Mouse (Mus musculus): ENCODE results near the gene Bmi1.

DNA sequence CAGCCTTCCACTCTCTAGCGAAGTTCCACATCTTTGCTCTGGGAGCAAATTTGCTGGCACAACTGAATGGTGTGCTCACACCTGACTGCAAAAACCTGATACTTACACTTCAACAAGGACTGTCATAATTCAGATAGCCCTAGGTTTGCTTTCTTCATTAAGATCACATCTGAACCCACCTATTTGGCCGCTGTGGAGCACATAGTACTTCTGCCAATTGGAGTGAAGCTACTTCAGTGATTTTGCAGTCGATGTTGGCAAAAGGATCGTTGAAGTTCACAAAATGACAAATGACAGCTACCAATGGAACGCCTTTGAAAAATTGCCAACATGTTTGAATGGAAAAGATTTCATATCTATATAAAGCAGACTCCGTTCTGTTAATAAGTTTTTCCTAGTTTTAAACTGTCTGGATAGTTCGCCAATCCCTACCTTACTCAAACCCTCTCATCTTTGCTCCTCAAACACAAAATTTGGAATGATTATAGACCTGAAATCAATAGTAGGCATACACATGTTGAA, 18.9 kb downstream of the Bmi1 start:
- no peak for TF ChIP-seq CTCF (IDR thresholded peaks at IDR 0.05; ENCODE audit: insufficient read depth, low read depth, low read length)
- TF ChIP-seq POLR2A (IDR thresholded peaks at IDR 0.05; ENCODE audit: insufficient read depth, low read depth, low read length) = no peak

Data from olfactory bulb, adult 2 months (tissue).